ENCODE assay signal across 22 mouse cellular contexts in genomic region chr5:147444757-147445156, GRCm38 (mm10). TPM values are rescaled to one million over a fixed set of nuclear protein-coding genes. Genes with fewer than 3 reads are reported as not detected.
DNase-seq lines count a peak whose midpoint lies in the region; ATAC-seq and TF ChIP-seq lines count a peak whose summit lies in the region.
"Had no signal": no experiment of that assay in that cellular context is flagged by ENCODE, and none has a peak within 500 bp of the region (broad histone marks: within the 10 kb centered on the region; RNA-seq: fewer than 3 reads in every experiment).

No protein-coding gene starts in this region.

- DNase-seq in MEL (ENCODE audit: low read depth, low spot score): peak; percentile 81
- DNase-seq in gastrocnemius, postnatal 25 days: no peak
- no peak for DNase-seq in kidney, adult 9 months
- DNase-seq: adrenal gland, postnatal 10 days; adrenal gland, postnatal 36 days; cerebellum, adult 18-20 months; cerebellum, adult 9-10 months; cerebellum, postnatal 14 days; gastrocnemius, postnatal 10 days had no signal

- peak overlapping the region in 1 of 2 experiments; percentile 9; a peak in 2 of 4 replicates for H3K4me3 ChIP-seq in MEL (ENCODE audit: control insufficient read depth in 1 of 2, insufficient read depth in 1 of 2, low read depth in 2 of 2, low read length in 2 of 2)
- no peak overlapping the region for H3K4me3 ChIP-seq in liver, embryonic 12.5 days
- H3K4me3 ChIP-seq in liver, embryonic 15.5 days (replicated peaks): no peak overlapping the region
- no peak overlapping the region for H3K4me3 ChIP-seq in midbrain, embryonic 16.5 days (ENCODE audit: low read depth, low read length)
- H3K4me3 ChIP-seq: forebrain, embryonic 10.5 days; forebrain, embryonic 13.5 days; hindbrain, embryonic 12.5 days; hindbrain, embryonic 15.5 days had no signal

- H3K27me3 ChIP-seq in MEL (ENCODE audit: control insufficient read depth in 1 of 2, insufficient read depth in 2 of 2, low read length in 2 of 2): no peaks in the 10 kb centered on the region
- H3K27me3 ChIP-seq in liver, embryonic 12.5 days (replicated peaks): no peaks in the 10 kb centered on the region
- no peaks in the 10 kb centered on the region for H3K27me3 ChIP-seq in liver, embryonic 15.5 days
- no peaks in the 10 kb centered on the region for H3K27me3 ChIP-seq in midbrain, embryonic 16.5 days (ENCODE audit: control insufficient read depth, insufficient read depth, low read depth, low read length)
- H3K27me3 ChIP-seq: forebrain, embryonic 13.5 days; hindbrain, embryonic 12.5 days; hindbrain, embryonic 15.5 days; Patski had no signal

- TF ChIP-seq CTCF in MEL (IDR thresholded peaks at IDR 0.05 in 2 of 3, conservative IDR thresholded peaks at IDR 0.05 in 1 of 3; ENCODE audit: control insufficient read depth in 1 of 3, insufficient read depth in 1 of 3, low read depth in 2 of 3, low read length in 3 of 3, poor library complexity in 1 of 3, severe bottlenecking in 1 of 3): no peak

- H3K4me2 ChIP-seq in liver, embryonic 12.5 days: peak overlapping the region; percentile 46
- peak overlapping the region; percentile 37 for H3K4me2 ChIP-seq in liver, embryonic 15.5 days
- no peak overlapping the region for H3K4me2 ChIP-seq in midbrain, embryonic 16.5 days (ENCODE audit: low read length)
- H3K4me2 ChIP-seq: forebrain, embryonic 13.5 days; heart, embryonic 11.5 days; hindbrain, embryonic 12.5 days; hindbrain, embryonic 15.5 days had no signal

- no peak for TF ChIP-seq RAD21 in MEL (IDR thresholded peaks at IDR 0.05; ENCODE audit: low read depth, low read length)

- H3K4me1 ChIP-seq in MEL (ENCODE audit: control insufficient read depth in 1 of 2, insufficient read depth in 2 of 2, low read length in 2 of 2): peaks cover 40 to 61% of the 10 kb centered on the region in 2 experiments
- peaks cover 84% of the 10 kb centered on the region for H3K4me1 ChIP-seq in liver, embryonic 12.5 days
- peaks cover 55% of the 10 kb centered on the region for H3K4me1 ChIP-seq in liver, embryonic 15.5 days (replicated peaks)
- no peaks in the 10 kb centered on the region for H3K4me1 ChIP-seq in midbrain, embryonic 16.5 days (ENCODE audit: control insufficient read depth, insufficient read depth, low read length)

- peaks cover 68% of the 10 kb centered on the region for H3K79me2 ChIP-seq in MEL (ENCODE audit: control insufficient read depth, insufficient read depth, low read length, poor library complexity)

- H3K9me3 ChIP-seq in MEL (replicated peaks; ENCODE audit: insufficient read depth, low read length): no peaks in the 10 kb centered on the region
- H3K9me3 ChIP-seq in liver, embryonic 12.5 days (replicated peaks): no peaks in the 10 kb centered on the region
- no peaks in the 10 kb centered on the region for H3K9me3 ChIP-seq in liver, embryonic 15.5 days (replicated peaks)
- no peaks in the 10 kb centered on the region for H3K9me3 ChIP-seq in midbrain, embryonic 16.5 days (replicated peaks; ENCODE audit: control insufficient read depth, low read length, poor library complexity, severe bottlenecking)
- H3K9me3 ChIP-seq: forebrain, embryonic 13.5 days; hindbrain, embryonic 12.5 days; hindbrain, embryonic 15.5 days had no signal

- peak; percentile 61; the same call in 1 of the 2 replicates for ATAC-seq in liver, embryonic 12.5 days
- peak; percentile 62 for ATAC-seq in liver, embryonic 15.5 days (ENCODE audit: insufficient read depth)
- peak; percentile 43 for ATAC-seq in megakaryocyte progenitor cell, adult 5-6 weeks (replicated peaks; ENCODE audit: poor library complexity)
- no peak for ATAC-seq in midbrain, embryonic 16.5 days
- ATAC-seq: forebrain, embryonic 13.5 days; forebrain, embryonic 16.5 days; Patski had no signal

- TF ChIP-seq POLR2A in MEL (IDR thresholded peaks at IDR 0.05; ENCODE audit: control insufficient read depth in 1 of 2, insufficient read depth in 1 of 2, low read depth in 1 of 2, low read length in 2 of 2, poor library complexity in 1 of 2): no peak

- H3K27ac ChIP-seq in MEL (ENCODE audit: control insufficient read depth, low read depth, low read length): peak overlapping the region; percentile 56
- peak overlapping the region; percentile 70 for H3K27ac ChIP-seq in liver, embryonic 12.5 days
- peak overlapping the region; percentile 45; the same call in 1 of the 2 replicates for H3K27ac ChIP-seq in liver, embryonic 15.5 days (replicated peaks)
- no peak overlapping the region for H3K27ac ChIP-seq in midbrain, embryonic 16.5 days (ENCODE audit: low read length)
- H3K27ac ChIP-seq: forebrain, embryonic 10.5 days; forebrain, embryonic 13.5 days; hindbrain, embryonic 12.5 days; hindbrain, embryonic 15.5 days had no signal

- no peak overlapping the region for H3K9ac ChIP-seq in MEL (ENCODE audit: control insufficient read depth, low read depth, low read length, poor library complexity, severe bottlenecking)
- H3K9ac ChIP-seq in liver, embryonic 12.5 days: no peak overlapping the region
- H3K9ac ChIP-seq in liver, embryonic 15.5 days: no peak overlapping the region
- H3K9ac ChIP-seq in midbrain, embryonic 16.5 days (ENCODE audit: low read depth, low read length): no peak overlapping the region
- H3K9ac ChIP-seq: forebrain, embryonic 13.5 days; hindbrain, embryonic 12.5 days; hindbrain, embryonic 15.5 days had no signal

- 69% methylated on average over 2 of the region's 2 CpGs for WGBS in liver, embryonic 12.5 days (ENCODE audit: insufficient replicate concordance)
- 45% methylated on average over 2 of the region's 2 CpGs for WGBS in liver, embryonic 15.5 days (ENCODE audit: insufficient replicate concordance)
- 87% methylated on average over 2 of the region's 2 CpGs for WGBS in midbrain, embryonic 16.5 days

- H3K36me3 ChIP-seq in MEL (ENCODE audit: control insufficient read depth in 1 of 2, insufficient read depth in 2 of 2, low read length in 2 of 2): peaks cover 29 to 66% of the 10 kb centered on the region in 2 experiments
- 0 out of 2 replicates have a peak, but pooled peaks cover 9% of the 10 kb centered on the region for H3K36me3 ChIP-seq in liver, embryonic 12.5 days
- no peaks in the 10 kb centered on the region for H3K36me3 ChIP-seq in liver, embryonic 15.5 days (replicated peaks)
- H3K36me3 ChIP-seq in midbrain, embryonic 16.5 days (ENCODE audit: control insufficient read depth, insufficient read depth, low read length): no peaks in the 10 kb centered on the region
- H3K36me3 ChIP-seq: hindbrain, embryonic 12.5 days; hindbrain, embryonic 15.5 days had no signal

- peak; percentile 93 for TF ChIP-seq EP300 in MEL (IDR thresholded peaks at IDR 0.05; ENCODE audit: low read depth in 1 of 2, low read length in 2 of 2)

TF ChIP-seq in MEL, 35 proteins besides CTCF, POLR2A, EP300 and RAD21 (continues in another document):
- TF ChIP-seq NRF1 (IDR thresholded peaks at IDR 0.05; ENCODE audit: insufficient read depth, low read depth, low read length, poor library complexity, severe bottlenecking) (no peak), MEF2A (IDR thresholded peaks at IDR 0.05; ENCODE audit: extremely low read depth, insufficient replicate concordance, low read depth, low read length, poor library complexity, severe bottlenecking) (no peak), ETS1 (IDR thresholded peaks at IDR 0.05; ENCODE audit: low read depth, low read length) (peak; percentile 88), MAX (IDR thresholded peaks at IDR 0.05; ENCODE audit: low read length) (no peak), POLR2AphosphoS2 (IDR thresholded peaks at IDR 0.05; ENCODE audit: low read length) (no peak), MAFK (IDR thresholded peaks at IDR 0.05; ENCODE audit: borderline replicate concordance, low read depth, low read length) (0 out of 2 replicates have a peak, but pooled peaks have one; percentile 33), POLR2AphosphoS5 (IDR thresholded peaks at IDR 0.05; ENCODE audit: borderline replicate concordance, low read depth, low read length) (no peak), SIN3A (IDR thresholded peaks at IDR 0.05; ENCODE audit: low read length) (peak; percentile 60; the same call in 1 of the 2 replicates), HCFC1 (IDR thresholded peaks at IDR 0.05; ENCODE audit: low read depth, low read length) (no peak), RCOR1 (IDR thresholded peaks at IDR 0.05; ENCODE audit: low read depth, low read length) (peak; percentile 79), CHD1 (IDR thresholded peaks at IDR 0.05; ENCODE audit: low read depth, low read length) (no peak), GATA1 (IDR thresholded peaks at IDR 0.05; ENCODE audit: low read depth, low read length) (peak; percentile 90), TBP (IDR thresholded peaks at IDR 0.05; ENCODE audit: low read depth, low read length) (no peak), JUND (IDR thresholded peaks at IDR 0.05; ENCODE audit: low read depth, low read length) (no peak), ZMIZ1 (IDR thresholded peaks at IDR 0.05; ENCODE audit: low read depth, low read length) (no peak), TCF12 (IDR thresholded peaks at IDR 0.05; ENCODE audit: low read depth, low read length) (peak; percentile 93), TAL1 (IDR thresholded peaks at IDR 0.05; ENCODE audit: low read length) (peak; percentile 86), ZKSCAN1 (IDR thresholded peaks at IDR 0.05; ENCODE audit: low read depth, low read length) (no peak)

RNA-seq across cellular contexts. Expression of gene Pan3, which starts 14.8 kb away (rescaled TPM):
- total RNA-seq in MEL (2012; rRNA removed): 56.1 and 61.5 TPM in 2 replicates
- 10 to 100 TPM in 1 of 2 experiments, not detected in 1; 60.6 TPM for polyA plus RNA-seq in MEL (2012; ENCODE audit: insufficient read depth in 1 of 2, insufficient read length in 2 of 2, low read depth in 1 of 2, low replicate concordance in 2 of 2, missing spikeins in 1 of 2)
- polyA plus RNA-seq in liver, embryonic 12.5 days (2016; fragmentation: Nextera tagmentation; extraction: Ambion mirVana): 43.9 and 45.9 TPM in 2 replicates
- 28.7 and 30.0 TPM in 2 replicates for polyA plus RNA-seq in liver, embryonic 15.5 days (2015; fragmentation: Nextera tagmentation; extraction: Ambion mirVana)
- total RNA-seq in megakaryocyte progenitor cell, adult 5-6 weeks (2015): 385 and 404 TPM in 2 replicates
- 156 and 215 TPM in 2 replicates for total RNA-seq in megakaryocyte progenitor cell, adult 5-6 weeks (2017)
- 10 to 100 TPM; 17.4 to 26.1 TPM for total RNA-seq in gastrocnemius, postnatal 25 days (2021)
- polyA plus RNA-seq in midbrain, embryonic 16.5 days (2015; fragmentation: Nextera tagmentation; extraction: Ambion mirVana): 59.0 and 61.1 TPM in 2 replicates

RNA-seq across cellular contexts. Expression of gene Flt3, which starts 44.5 kb away (rescaled TPM):
- not detected in 2 replicates for total RNA-seq in MEL (2012; rRNA removed)
- polyA plus RNA-seq in MEL (2012; ENCODE audit: insufficient read depth in 1 of 2, insufficient read length in 2 of 2, low read depth in 1 of 2, low replicate concordance in 2 of 2, missing spikeins in 1 of 2): under 1 TPM in 1 of 2 experiments, not detected in 1; 0.01 TPM
- 2.7 and 2.9 TPM in 2 replicates for polyA plus RNA-seq in liver, embryonic 12.5 days (2016; fragmentation: Nextera tagmentation; extraction: Ambion mirVana)
- 1.4 and 1.8 TPM in 2 replicates for polyA plus RNA-seq in liver, embryonic 15.5 days (2015; fragmentation: Nextera tagmentation; extraction: Ambion mirVana)
- 8.9 and 14.2 TPM in 2 replicates for total RNA-seq in megakaryocyte progenitor cell, adult 5-6 weeks (2015)
- total RNA-seq in megakaryocyte progenitor cell, adult 5-6 weeks (2017): 18.3 and 22.9 TPM in 2 replicates
- not detected for total RNA-seq in gastrocnemius, postnatal 25 days (2021)
- polyA plus RNA-seq in midbrain, embryonic 16.5 days (2015; fragmentation: Nextera tagmentation; extraction: Ambion mirVana): 1.2 TPM in 2 replicates
- total RNA-seq: gastrocnemius, postnatal 4 days had no signal
- polyA plus RNA-seq: forebrain, embryonic 10.5 days; heart, embryonic 14.5 days had no signal
